Mouse (Mus musculus) adrenal gland, adult 18-20 months (tissue): ENCODE data around the gene Pgs1. TPM values are rescaled to one million over a fixed set of nuclear protein-coding genes. Genes with fewer than 3 reads are reported as not detected.

Source experiments
- DNase-seq, 2 experiments: peaks; one replicate each; pipeline ENCODE4 v3.0.0; 2021 to 2022; ENCODE audit warnings: low spot score in 2 of 2
- long read RNA-seq, 2 experiments: library from polyadenylated mRNA; stranded (forward); transcript quantifications; one replicate each; pipeline ENCODE4 v2.0.0; 2021
- total RNA-seq, 2 experiments: library from RNA; stranded (reverse); gene quantifications; 1 replicate in 1 of 2; 2 replicates in 1 of 2; pipeline ENCODE4 v1.2.3; 2021

Gene Pgs1
- 10 to 100 TPM; 47.8 to 65.5 TPM for total RNA-seq
- long read RNA-seq, experiment 1, transcript Pgs1-203 (10 exons, 2,863 nt): major isoform, 108 of 129 reads
- long read RNA-seq, experiment 1, transcript Pgs1-201 (10 exons, 2,197 nt): minor isoform, 5 of 129 reads
- long read RNA-seq, experiment 1, partial matches to known transcripts: 2 of 129 reads
- long read RNA-seq, experiment 1, other reads (novel, unspliced or antisense): 13 of 129 reads
- long read RNA-seq, experiment 2, transcript Pgs1-201 (10 exons, 2,197 nt): minor isoform, 16 of 540 reads
- long read RNA-seq, experiment 2, transcript Pgs1-203 (10 exons, 2,863 nt): major isoform, 436 of 540 reads
- long read RNA-seq, experiment 2, partial matches to known transcripts: 48 of 540 reads
- long read RNA-seq, experiment 2, other reads (novel, unspliced or antisense): 40 of 540 reads

DNA sequence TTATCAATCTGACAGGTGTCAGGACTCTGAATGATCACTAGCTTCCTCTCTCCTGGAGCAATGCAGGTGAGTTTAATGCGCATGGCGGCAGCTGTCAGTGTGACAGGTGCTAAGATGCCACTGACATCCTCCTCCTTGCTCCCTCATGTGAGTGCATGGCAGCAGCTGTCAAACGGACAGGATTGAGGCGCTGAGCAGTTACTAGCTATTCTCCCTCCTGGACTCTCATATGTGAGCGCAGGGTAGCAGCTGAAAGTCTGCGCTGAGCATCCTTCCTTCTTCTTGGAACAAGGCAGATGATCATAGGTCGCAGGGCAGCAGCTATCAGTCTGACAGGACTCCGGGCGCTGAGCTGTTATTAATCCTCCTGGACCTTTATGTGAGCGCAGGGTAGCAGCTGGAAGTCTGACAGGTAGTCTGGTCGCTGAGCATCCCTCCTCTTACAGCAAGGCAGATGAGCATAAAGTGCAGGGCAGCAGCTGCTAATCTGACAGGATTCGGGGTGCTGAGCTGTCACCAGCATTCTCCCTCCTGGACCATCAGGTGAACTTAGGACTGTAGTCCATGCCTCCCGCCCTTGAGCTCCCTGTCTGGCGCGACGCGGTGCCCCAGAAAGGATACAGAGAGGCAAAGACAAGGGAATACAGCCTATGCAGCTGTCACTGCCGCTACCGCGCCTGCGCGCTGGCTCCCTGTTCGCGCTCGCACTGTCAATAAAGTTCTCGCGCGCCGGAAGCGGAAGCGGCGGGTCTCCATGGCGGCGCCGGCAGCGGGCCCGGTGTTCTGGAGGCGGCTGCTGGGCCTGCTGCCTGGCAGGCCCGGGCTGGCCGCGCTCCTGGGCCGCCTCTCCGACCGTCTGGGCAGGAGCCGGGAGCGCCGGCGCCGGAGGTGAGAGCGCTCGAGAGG lies at the start of gene Pgs1:
TSS of gene Pgs1 (plus strand) at position 167 of the 906 bp plus-strand sequence.
- peak; percentile 91 to 92 for DNase-seq

- DNase-seq: no peak
These were observed 46.9 kb upstream of the Pgs1 start for GRCm38 (mm10) chr11:117939004-117939730.

GRCm38 (mm10) chr11:117939741-117940285 lies 46.3 kb upstream of the Pgs1 start:
- no peak for DNase-seq

GRCm38 (mm10) chr11:117940881-117941280 lies 45.2 kb upstream of the Pgs1 start:
- no peak for DNase-seq

DNA sequence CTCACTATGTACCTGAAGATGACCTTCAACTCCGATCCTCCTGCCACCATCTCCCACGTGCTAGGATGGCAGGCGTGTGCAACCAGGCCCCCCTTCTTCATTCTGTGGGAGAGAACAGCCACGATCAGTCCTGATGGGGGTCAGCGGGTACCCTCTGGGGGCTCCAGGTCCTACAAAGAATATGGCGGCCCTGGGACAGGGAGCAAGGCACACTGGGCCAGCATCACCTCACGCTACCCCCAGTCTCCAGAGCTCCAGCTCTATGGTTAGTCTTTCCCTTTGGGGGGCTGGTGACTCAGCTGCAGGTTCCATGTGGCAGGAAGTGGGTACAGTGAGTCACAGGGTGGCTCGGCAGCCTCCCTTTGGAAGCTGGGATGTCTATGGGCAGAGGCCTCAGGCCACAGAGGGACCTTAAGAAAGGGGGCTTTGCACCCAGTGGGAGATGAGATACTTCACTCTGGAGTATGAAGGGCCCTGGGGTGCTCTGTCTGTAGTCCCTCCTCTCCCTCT lies 44.7 kb upstream of the Pgs1 start:
- no peak for DNase-seq

DNA sequence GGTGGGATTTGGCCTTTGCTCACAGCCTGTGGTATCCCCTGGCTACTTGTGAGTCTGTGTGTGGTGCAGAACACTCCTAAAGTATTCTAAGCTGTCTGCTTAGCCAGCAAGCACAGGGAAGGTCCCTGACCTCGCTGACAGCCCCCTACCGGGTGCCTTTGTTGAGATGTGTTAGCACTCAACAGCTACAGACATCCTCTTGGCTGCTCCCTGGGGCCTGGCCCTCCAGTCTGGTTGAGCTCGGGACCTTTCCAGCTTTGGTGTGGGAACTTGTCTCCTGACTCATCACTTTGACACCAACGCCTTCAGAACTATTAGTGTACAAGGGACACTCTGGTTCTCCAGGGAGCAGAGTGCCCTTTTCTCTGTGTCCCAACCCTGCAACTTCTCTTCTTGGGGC lies 44.2 kb upstream of the Pgs1 start:
- no peak for DNase-seq

DNA sequence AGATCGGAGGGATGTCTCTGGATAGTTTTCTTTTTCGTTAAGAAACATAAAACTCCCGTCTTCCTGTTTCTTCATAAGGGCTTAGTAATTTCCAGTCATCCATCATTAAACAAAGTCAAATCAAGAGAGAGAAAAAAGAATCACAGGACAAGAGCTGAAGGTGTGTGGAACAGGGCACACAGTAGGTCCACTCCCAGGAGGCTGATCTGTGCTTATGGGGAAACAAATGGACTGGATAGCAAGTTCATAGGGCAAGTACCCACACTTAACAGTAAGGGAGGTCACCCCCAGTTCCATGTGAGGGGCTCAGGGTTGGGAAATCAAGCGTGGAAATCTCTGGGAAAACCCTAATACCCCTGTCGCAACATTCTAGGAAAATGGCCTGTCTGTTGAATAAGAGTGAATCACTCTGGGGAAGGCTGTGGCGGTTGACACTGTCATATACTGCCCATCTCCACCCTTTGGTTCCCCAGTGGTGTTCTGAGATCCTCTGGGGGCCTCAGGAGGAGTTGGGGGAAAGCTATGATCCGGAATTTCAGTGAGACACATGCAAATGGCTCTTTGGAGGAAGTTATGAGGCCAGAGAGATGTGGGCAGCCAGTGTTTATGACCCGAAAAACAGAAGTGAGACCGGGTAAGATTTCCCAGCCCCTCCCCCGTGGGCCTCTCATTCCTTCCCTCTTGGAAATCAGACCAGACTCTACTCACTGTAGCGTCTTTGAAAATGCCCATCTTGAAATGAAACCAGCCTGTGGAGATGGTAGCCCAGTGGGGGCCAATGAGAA lies 39.7 kb upstream of the Pgs1 start:
- no peak for DNase-seq

- DNase-seq: no peak
These were observed 39.1 kb upstream of the Pgs1 start for GRCm38 (mm10) chr11:117946996-117947419.

DNA sequence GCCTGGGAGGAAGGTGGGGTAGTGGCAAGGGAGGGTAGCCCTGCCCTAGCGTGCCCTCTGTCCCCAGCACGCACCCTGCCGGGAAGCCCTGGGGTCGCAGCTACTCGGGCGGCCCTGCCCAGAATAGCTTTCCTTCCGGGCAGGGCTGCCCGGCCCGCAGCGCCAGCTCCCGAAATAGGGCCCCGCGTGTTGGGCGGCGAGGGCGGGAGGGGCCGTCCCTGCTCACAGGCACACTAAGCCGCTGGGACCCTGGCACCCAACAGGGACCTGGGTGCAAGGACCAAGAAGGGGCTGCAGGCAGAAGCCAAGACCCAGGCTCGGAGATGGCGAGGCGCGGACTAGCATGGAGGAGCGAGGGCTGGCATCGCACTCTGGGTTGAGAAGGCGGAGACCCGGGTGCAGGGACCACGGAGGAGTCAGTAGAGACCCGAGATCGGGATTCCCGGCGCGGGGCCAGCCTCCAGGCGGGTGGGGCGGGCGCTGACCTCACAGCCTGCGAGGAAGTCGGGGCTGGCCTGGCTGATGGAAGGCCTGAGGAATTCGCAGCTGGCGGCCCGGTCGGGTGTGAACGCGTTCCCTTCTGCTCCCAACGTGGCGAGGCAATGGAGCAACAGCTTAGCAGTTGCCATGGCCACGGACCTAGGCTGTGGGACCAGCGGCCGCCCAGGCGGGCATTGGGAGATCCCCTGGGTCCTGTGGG lies 36.5 kb upstream of the Pgs1 start:
- peak in 1 of 2 experiments; percentile 63 for DNase-seq

DNA sequence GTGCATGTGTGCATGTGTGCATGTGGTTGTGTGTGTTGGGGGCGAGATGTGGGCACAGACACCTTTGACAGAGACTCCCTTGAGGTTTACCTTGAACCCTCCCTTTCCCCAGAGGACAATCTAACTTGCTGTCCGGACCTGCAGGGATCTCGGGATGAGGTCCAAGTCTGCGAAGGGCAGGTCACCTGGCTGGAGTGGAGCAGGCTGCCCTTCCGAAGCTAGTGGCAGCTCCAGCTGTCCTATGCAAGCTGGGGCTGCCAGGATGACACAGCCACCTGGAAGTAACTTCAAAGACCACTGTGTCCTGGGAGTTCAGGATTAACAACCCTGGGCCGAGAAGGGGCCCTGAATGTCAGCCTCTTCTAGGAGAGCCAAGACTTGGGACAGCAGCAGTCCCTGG lies 34.7 kb upstream of the Pgs1 start:
- no peak for DNase-seq

DNA sequence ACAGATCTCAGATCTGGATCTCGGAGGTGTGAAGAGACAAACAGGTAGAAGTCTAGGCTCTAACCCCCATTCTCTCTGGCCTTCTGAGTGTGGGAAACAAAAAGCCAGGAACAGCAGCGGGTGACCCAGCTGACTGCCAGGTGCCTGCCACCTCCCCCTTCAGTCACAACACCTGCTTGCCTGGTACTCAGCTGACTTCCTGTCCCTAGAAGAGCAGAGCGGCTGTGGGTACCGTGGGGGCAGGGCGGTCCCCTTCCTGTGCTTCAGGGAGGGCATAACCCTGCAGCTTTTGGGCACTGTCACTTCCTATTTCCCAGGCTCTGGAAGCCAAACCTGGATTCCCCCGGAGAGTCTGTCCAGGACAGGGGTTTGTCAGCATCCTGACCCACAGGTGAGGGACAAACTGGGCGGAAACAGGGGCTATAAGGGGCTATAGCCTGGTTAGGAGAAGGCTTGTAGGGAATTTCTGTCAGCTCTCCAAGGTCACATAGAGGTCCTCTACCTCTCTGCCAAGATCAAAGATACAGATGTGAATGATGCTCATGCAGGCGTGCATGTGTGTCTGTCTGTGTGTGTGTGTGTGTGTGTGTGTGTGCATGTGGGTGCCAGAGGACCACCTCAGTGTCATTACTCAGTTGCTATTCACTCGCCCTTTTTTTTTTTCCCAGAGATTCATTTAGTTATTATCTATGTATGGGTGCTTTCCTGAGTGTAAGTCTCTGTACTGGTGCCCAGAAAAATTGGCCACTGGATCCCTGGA lies 33.7 kb upstream of the Pgs1 start:
- DNase-seq: no peak

DNA sequence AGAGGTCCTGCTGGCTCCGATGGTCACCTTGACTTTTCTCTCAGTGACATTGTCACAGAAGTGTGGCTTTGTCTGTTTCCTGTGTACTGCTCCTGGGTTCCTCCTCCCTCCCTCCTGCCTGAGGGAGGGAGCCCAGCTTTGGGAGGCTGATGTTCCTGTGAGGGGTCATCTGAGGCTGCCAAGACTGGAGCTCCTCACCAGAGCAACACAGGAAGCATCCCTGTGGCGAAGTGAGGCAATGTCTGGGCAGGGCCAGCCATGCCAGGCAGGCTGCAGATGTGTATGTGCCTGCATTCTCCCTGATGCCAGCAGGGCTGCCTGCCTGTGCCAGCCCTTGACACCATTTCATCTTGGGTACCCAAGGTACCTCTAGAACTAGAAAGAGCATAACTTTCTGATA lies 32.0 kb upstream of the Pgs1 start:
- DNase-seq: no peak

GRCm38 (mm10) chr11:117954819-117955218 lies 31.3 kb upstream of the Pgs1 start:
- no peak for DNase-seq

DNA sequence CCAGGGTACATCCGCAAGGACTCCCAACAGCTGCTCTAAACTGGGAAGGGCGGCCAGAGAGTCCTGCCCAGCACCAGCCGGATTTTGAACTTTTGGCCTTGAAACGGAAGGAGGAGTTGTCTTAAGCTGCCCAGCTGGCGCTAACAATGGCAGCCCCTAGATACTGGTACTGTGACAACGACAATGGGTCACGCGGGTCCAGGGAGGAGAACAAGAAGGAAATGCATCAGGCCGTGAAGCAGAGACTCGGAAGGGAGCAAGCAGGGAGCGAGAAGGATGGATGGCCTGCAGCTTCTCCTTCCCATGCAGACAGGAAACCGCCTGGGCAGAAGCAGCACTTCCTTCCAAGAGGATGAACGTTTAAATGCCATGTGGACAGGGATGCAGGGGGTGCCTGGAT lies 30.5 kb upstream of the Pgs1 start:
- no peak for DNase-seq

GRCm38 (mm10) chr11:117958197-117958596 lies 27.9 kb upstream of the Pgs1 start:
- DNase-seq: no peak

- no peak for DNase-seq
These were observed 26.9 kb upstream of the Pgs1 start for GRCm38 (mm10) chr11:117959166-117959565.

- no peak for DNase-seq
These were observed 26.2 kb upstream of the Pgs1 start for GRCm38 (mm10) chr11:117959741-117960381.

GRCm38 (mm10) chr11:117960601-117961000 lies 25.5 kb upstream of the Pgs1 start:
- no peak for DNase-seq
